Mouse (Mus musculus) embryo, embryonic 10 days (tissue): ENCODE results near the gene Lhb.
"Not testable (repeated sequence)": the region's sequence is repeated elsewhere in the genome, so short reads cannot be mapped to it uniquely, and the experiment has no call there.

Experiments used
- DNase-seq: peaks from one replicate; pipeline ENCODE4 v3.0.0-alpha.2; 2015; ENCODE audit warnings: low spot score

Lhb gene

GRCm38 (mm10) chr7:45420615-45420919 is at the start of gene Lhb:
Gene Lhb (plus strand): TSS chr7:45420820.
- no peak for DNase-seq

- no peak for DNase-seq
Measured at GRCm38 (mm10) chr7:45372371-45372770, 48.2 kb upstream of the Lhb start.

GRCm38 (mm10) chr7:45374620-45375019 is 46.0 kb upstream of the Lhb start:
- no peak for DNase-seq

- DNase-seq: no peak
Measured at GRCm38 (mm10) chr7:45376057-45376456, 44.6 kb upstream of the Lhb start.

GRCm38 (mm10) chr7:45386077-45386476 is 34.5 kb upstream of the Lhb start:
- DNase-seq: no peak

- DNase-seq: peak; percentile 78
Measured at GRCm38 (mm10) chr7:45395129-45395541, 25.5 kb upstream of the Lhb start.

GRCm38 (mm10) chr7:45395578-45396336 is 24.9 kb upstream of the Lhb start, which contains the start of gene Snrnp70:
Gene Snrnp70 (minus strand): TSS chr7:45395742.
- peak; percentile 100 for DNase-seq

- DNase-seq: not testable (repeated sequence)
Measured at GRCm38 (mm10) chr7:45396337-45396775, 24.3 kb upstream of the Lhb start.

- DNase-seq: no peak
Measured at GRCm38 (mm10) chr7:45396787-45397186, 23.8 kb upstream of the Lhb start.

GRCm38 (mm10) chr7:45401521-45402085 is 19.0 kb upstream of the Lhb start:
- DNase-seq: no peak

GRCm38 (mm10) chr7:45403532-45404261 is 16.9 kb upstream of the Lhb start:
- peak; percentile 85 for DNase-seq

GRCm38 (mm10) chr7:45405091-45406075 is 15.2 kb upstream of the Lhb start, which contains the start of gene Kcna7:
Gene Kcna7 (plus strand): TSS chr7:45405653.
- DNase-seq: peak; percentile 67

- peak; percentile 18 for DNase-seq
Measured at GRCm38 (mm10) chr7:45406157-45407156, 14.2 kb upstream of the Lhb start.

- DNase-seq: no peak
Measured at GRCm38 (mm10) chr7:45407836-45408235, 12.8 kb upstream of the Lhb start.

- DNase-seq: no peak
Measured at GRCm38 (mm10) chr7:45408351-45408750, 12.3 kb upstream of the Lhb start.

- DNase-seq: no peak
Measured at GRCm38 (mm10) chr7:45408949-45409348, 11.7 kb upstream of the Lhb start.

GRCm38 (mm10) chr7:45409497-45410163 is 11.0 kb upstream of the Lhb start:
- DNase-seq: no peak

GRCm38 (mm10) chr7:45412421-45412820 is 8.2 kb upstream of the Lhb start:
- no peak for DNase-seq

GRCm38 (mm10) chr7:45413113-45413863 is 7.3 kb upstream of the Lhb start, which contains the start of gene Ntf5:
Gene Ntf5 (plus strand): TSS chr7:45413695.
- peak; percentile 65 for DNase-seq
